8 mouse cellular contexts compared by ENCODE assay signal in the genomic region with DNA sequence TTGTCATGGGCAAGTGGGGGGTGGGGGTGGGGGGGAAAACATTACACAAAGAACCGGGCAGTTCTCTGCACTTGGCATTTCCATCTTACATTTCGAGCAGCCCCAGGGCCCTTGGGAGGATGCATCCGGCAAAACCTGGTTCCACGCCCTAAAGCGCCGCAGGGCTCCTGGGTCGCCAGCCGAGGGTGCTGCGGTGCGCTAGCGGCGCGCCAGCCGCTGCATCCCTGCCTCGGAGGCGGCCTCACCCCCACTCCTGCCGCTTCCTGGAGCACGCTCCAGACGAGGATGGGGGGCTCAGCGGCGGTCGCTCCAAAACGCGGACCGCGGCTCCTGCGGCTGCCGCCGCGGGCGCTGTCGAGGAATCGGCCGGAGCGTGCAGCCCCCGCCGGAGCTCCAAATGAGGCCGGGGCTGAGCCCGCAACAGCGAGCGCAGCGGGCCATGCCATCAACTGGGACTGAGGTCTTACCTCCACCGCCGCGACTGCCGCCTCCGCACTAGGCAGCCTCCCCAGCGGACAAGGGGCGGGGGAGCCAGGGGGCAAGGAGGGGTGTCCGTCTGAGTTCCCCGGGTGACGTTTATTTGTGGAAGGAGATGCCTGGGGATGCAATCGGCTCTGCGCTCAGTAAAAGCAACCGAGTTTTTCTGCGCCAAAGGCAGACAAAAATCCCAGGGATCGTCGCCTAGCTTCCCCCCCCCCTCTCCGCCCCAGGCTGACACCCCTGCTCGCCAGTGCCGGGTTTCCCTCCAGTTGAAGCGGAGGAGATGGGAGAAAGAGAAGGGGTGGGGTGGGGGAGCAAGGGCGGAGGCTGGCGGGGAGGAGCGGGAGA. TPM values are rescaled to one million over a fixed set of nuclear protein-coding genes. Genes with fewer than 3 reads are reported as not detected.
DNase-seq lines count a peak whose midpoint lies in the region; ATAC-seq and TF ChIP-seq lines count a peak whose summit lies in the region.

No protein-coding gene starts in this region.

- TF ChIP-seq EP300 in stomach, postnatal 0 days (optimal IDR thresholded peaks at IDR 0.05): no peak

- no peak for TF ChIP-seq POLR2A in cortical plate, adult 2 months (IDR thresholded peaks at IDR 0.05; ENCODE audit: extremely low read depth, insufficient read depth, low read length)

- H3K27me3 ChIP-seq in intestine, embryonic 16.5 days (replicated peaks; ENCODE audit: control insufficient read depth, insufficient read depth, low read length): no peaks in the 10 kb centered on the region
- H3K27me3 ChIP-seq in limb, embryonic 15.5 days: peaks cover 15% of the 10 kb centered on the region
- H3K27me3 ChIP-seq in stomach, postnatal 0 days (ENCODE audit: control insufficient read depth, insufficient read depth, low read length): no peaks in the 10 kb centered on the region

- H3K36me3 ChIP-seq in intestine, embryonic 16.5 days (ENCODE audit: control insufficient read depth, insufficient read depth, low read length): no peaks in the 10 kb centered on the region
- no peaks in the 10 kb centered on the region for H3K36me3 ChIP-seq in limb, embryonic 15.5 days
- H3K36me3 ChIP-seq in stomach, postnatal 0 days (ENCODE audit: control insufficient read depth, insufficient read depth, low read length): no peaks in the 10 kb centered on the region

- peak overlapping the region; percentile 98 for H3K4me2 ChIP-seq in intestine, embryonic 16.5 days (ENCODE audit: low read depth, low read length)
- H3K4me2 ChIP-seq in limb, embryonic 15.5 days: peak overlapping the region; percentile 98
- peak overlapping the region; percentile 95 for H3K4me2 ChIP-seq in stomach, postnatal 0 days (replicated peaks; ENCODE audit: low read depth)

- DNase-seq in spleen, adult 18-20 months: peak; percentile 18 to 46
- no peak for DNase-seq in spleen, adult 12 weeks (ENCODE audit: low spot score)
- peak; percentile 54 to 62 for DNase-seq in gastrocnemius, postnatal 4 days (ENCODE audit: low spot score in 2 of 2)
- DNase-seq in naive thymus-derived CD4-positive, alpha-beta T cell, adult 2 months (ENCODE audit: low read depth): peak; percentile 19
- peak; percentile 76 for DNase-seq in stomach, postnatal 0 days (ENCODE audit: low spot score)

- H3K4me1 ChIP-seq in cortical plate, adult 2 months (ENCODE audit: control insufficient read depth, insufficient read depth, low read length): no peaks in the 10 kb centered on the region
- H3K4me1 ChIP-seq in intestine, embryonic 16.5 days (ENCODE audit: control insufficient read depth, insufficient read depth, low read length): peaks cover 7% of the 10 kb centered on the region
- H3K4me1 ChIP-seq in limb, embryonic 15.5 days: peaks cover 30% of the 10 kb centered on the region
- H3K4me1 ChIP-seq in stomach, postnatal 0 days (replicated peaks; ENCODE audit: control insufficient read depth, insufficient read depth): no peaks in the 10 kb centered on the region

- peak overlapping the region; percentile 49 for H3K4me3 ChIP-seq in cortical plate, adult 2 months (ENCODE audit: insufficient read depth, low read length)
- peak overlapping the region; percentile 65 for H3K4me3 ChIP-seq in intestine, embryonic 16.5 days (ENCODE audit: low read length)
- H3K4me3 ChIP-seq in limb, embryonic 15.5 days: peak overlapping the region; percentile 69
- peak overlapping the region; percentile 89 for H3K4me3 ChIP-seq in stomach, postnatal 0 days (ENCODE audit: low read depth, low read length)

- peak overlapping the region; percentile 81 for H3K27ac ChIP-seq in cortical plate, adult 2 months (ENCODE audit: insufficient read depth, low read length)
- H3K27ac ChIP-seq in intestine, embryonic 16.5 days (ENCODE audit: low read length): peak overlapping the region; percentile 89
- peak overlapping the region; percentile 88 for H3K27ac ChIP-seq in limb, embryonic 15.5 days
- H3K27ac ChIP-seq in stomach, postnatal 0 days (replicated peaks): peak overlapping the region; percentile 99

- H3K9me3 ChIP-seq in intestine, embryonic 16.5 days (ENCODE audit: control insufficient read depth, low read length): no peaks in the 10 kb centered on the region
- H3K9me3 ChIP-seq in limb, embryonic 15.5 days: no peaks in the 10 kb centered on the region
- H3K9me3 ChIP-seq in stomach, postnatal 0 days (ENCODE audit: control insufficient read depth, low read length): no peaks in the 10 kb centered on the region

- ATAC-seq in intestine, embryonic 16.5 days: peak; percentile 5
- ATAC-seq in limb, embryonic 15.5 days (ENCODE audit: insufficient number of reproducible peaks, low FRiP score, low TSS enrichment, low read depth): no peak
- peak; percentile 32 for ATAC-seq in stomach, postnatal 0 days (ENCODE audit: low FRiP score, low TSS enrichment)

- no peak for TF ChIP-seq CTCF in cortical plate, adult 2 months (IDR thresholded peaks at IDR 0.05; ENCODE audit: extremely low read depth, insufficient read depth, low read length)
- TF ChIP-seq CTCF in stomach, postnatal 0 days (IDR thresholded peaks at IDR 0.05; ENCODE audit: low read depth): peak; percentile 44

- 0% methylated on average over 60 of the region's 65 CpGs for WGBS in intestine, embryonic 16.5 days
- under 1% methylated on average over 51 of the region's 65 CpGs for WGBS in limb, embryonic 15.5 days
- under 1% methylated on average over 61 of the region's 65 CpGs for WGBS in stomach, postnatal 0 days

- peak overlapping the region; percentile 76 for H3K9ac ChIP-seq in intestine, embryonic 16.5 days (ENCODE audit: low read depth, low read length)
- peak overlapping the region; percentile 51 for H3K9ac ChIP-seq in limb, embryonic 15.5 days
- peak overlapping the region; percentile 93 for H3K9ac ChIP-seq in stomach, postnatal 0 days (ENCODE audit: low read length)

RNA-seq across cellular contexts. Expression of gene Socs2, which starts 1.2 kb away (rescaled TPM):
- polyA plus RNA-seq in cortical plate, adult 2 months (2012; rRNA removed): 22.8 and 23.7 TPM in 2 replicates
- total RNA-seq in gastrocnemius, postnatal 4 days (2021): 10 to 100 TPM; 33.7 to 35.5 TPM
- 77.5 and 81.3 TPM in 2 replicates for polyA plus RNA-seq in intestine, embryonic 16.5 days (2015; fragmentation: Nextera tagmentation; extraction: Ambion mirVana)
- polyA plus RNA-seq in limb, embryonic 15.5 days (2015; fragmentation: Nextera tagmentation; extraction: Ambion mirVana): 42.3 and 49.6 TPM in 2 replicates
- 90.4 and 92.3 TPM in 2 replicates for polyA plus RNA-seq in stomach, postnatal 0 days (2015; fragmentation: Nextera tagmentation; extraction: Ambion mirVana)
